Comparison of ENCODE assay signal across 18 mouse cellular contexts in the genomic region with DNA sequence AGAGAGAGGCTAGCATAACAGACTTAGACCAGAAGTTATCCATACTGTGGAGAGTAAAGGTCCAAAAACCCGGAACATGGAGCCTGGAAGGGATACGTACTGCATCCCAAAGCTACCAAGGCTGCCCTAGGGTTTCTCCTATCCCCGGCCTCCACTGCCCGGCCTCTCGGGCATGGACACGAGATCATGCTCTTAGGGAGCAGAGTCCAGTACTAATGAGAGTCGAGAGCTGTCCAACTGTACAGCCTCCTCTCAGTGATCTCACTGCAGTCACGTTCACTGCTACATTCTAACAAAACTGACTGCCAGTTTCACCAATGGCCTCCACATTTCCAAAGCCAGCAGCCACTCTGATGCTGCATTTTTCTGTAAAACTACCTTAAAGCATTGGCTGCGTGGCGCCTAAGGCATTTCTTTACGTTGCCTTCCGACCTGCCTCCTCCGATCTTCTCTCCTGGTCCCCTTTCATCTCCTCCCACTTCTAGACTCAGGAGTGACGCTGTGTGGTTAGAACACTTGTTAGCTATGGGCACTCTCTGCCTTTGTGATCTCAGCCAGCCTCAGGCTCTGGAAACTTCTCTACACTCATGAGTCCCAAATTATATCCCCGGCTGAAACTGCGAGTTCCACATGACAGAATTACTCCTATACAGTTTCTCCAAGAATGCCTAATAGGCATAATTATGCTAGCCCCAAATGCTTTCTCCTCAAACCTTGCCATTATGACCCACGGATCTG. TPM values are rescaled to one million over a fixed set of nuclear protein-coding genes. Genes with fewer than 3 reads are reported as not detected.
A peak's percentile ranks its signal among the peaks of the same experiment; 100 is the strongest.
DNase-seq lines count a peak whose midpoint lies in the region; ATAC-seq and TF ChIP-seq lines count a peak whose summit lies in the region.
"Had no signal": no experiment of that assay in that cellular context is flagged by ENCODE, and none has a peak within 500 bp of the region (broad histone marks: within the 10 kb centered on the region; RNA-seq: fewer than 3 reads in every experiment).

No protein-coding gene starts in this region.

- no peak overlapping the region for H3K4me2 ChIP-seq in liver, embryonic 15.5 days
- H3K4me2 ChIP-seq in limb, embryonic 13.5 days (replicated peaks): no peak overlapping the region
- H3K4me2 ChIP-seq in midbrain, postnatal 0 days (ENCODE audit: low read depth, low read length, poor library complexity, severe bottlenecking): no peak overlapping the region
- H3K4me2 ChIP-seq: liver, embryonic 13.5 days had no signal

- TF ChIP-seq CTCF in embryonic fibroblast, embryonic 13.5 days (IDR thresholded peaks at IDR 0.05; ENCODE audit: borderline replicate concordance, insufficient read depth, low read length): no peak
- no peak for TF ChIP-seq CTCF in midbrain, postnatal 0 days (IDR thresholded peaks at IDR 0.05)

- H3K27ac ChIP-seq in liver, embryonic 15.5 days (replicated peaks): no peak overlapping the region
- H3K27ac ChIP-seq in embryonic fibroblast, embryonic 13.5 days (ENCODE audit: insufficient read depth, low read length): peak overlapping the region; percentile 36; the same call in 1 of the 2 replicates
- peak overlapping the region; percentile 61; the same call in 1 of the 2 replicates for H3K27ac ChIP-seq in limb, embryonic 13.5 days
- H3K27ac ChIP-seq in midbrain, postnatal 0 days (ENCODE audit: low read depth, low read length): no peak overlapping the region
- H3K27ac ChIP-seq: heart, adult 2 months; liver, embryonic 13.5 days; midbrain, embryonic 10.5 days had no signal

- H3K27me3 ChIP-seq in liver, embryonic 15.5 days: no peaks in the 10 kb centered on the region
- no peaks in the 10 kb centered on the region for H3K27me3 ChIP-seq in limb, embryonic 13.5 days
- H3K27me3 ChIP-seq in midbrain, postnatal 0 days (ENCODE audit: insufficient read depth, low read length): no peaks in the 10 kb centered on the region
- H3K27me3 ChIP-seq: liver, embryonic 13.5 days; Patski had no signal

- peak; percentile 51 for ATAC-seq in liver, embryonic 15.5 days (ENCODE audit: insufficient read depth)
- ATAC-seq in limb, embryonic 13.5 days (ENCODE audit: low FRiP score, low read depth): no peak
- no peak for ATAC-seq in midbrain, postnatal 0 days (ENCODE audit: low FRiP score)
- ATAC-seq: activated CD4-positive, CD25-positive, alpha-beta regulatory T cell, adult 4 months; forebrain, embryonic 16.5 days; inflammation-experienced regulatory T-cells, adult 6 months; Patski had no signal

- no peaks in the 10 kb centered on the region for H3K9me3 ChIP-seq in liver, embryonic 15.5 days (replicated peaks)
- H3K9me3 ChIP-seq in limb, embryonic 13.5 days: peaks cover 2% of the 10 kb centered on the region; the same call in 1 of the 2 replicates
- H3K9me3 ChIP-seq in midbrain, postnatal 0 days (ENCODE audit: low read length): no peaks in the 10 kb centered on the region
- H3K9me3 ChIP-seq: liver, embryonic 13.5 days; midbrain, embryonic 10.5 days had no signal

- no peak for DNase-seq in liver
- peak; percentile 83 for DNase-seq in kidney, adult 9 months
- no peak for DNase-seq in urinary bladder, postnatal 36 days (ENCODE audit: low spot score in 2 of 2)
- DNase-seq in midbrain, postnatal 0 days (ENCODE audit: low spot score): no peak
- no peak for DNase-seq in embryo, embryonic 10 days (ENCODE audit: low spot score)
- DNase-seq: adrenal gland, postnatal 25 days; cerebellum, adult 8-10 months; heart, adult 2 months; liver, embryonic 13.5 days; thymus, postnatal 25 days had no signal

- WGBS in liver, embryonic 15.5 days (ENCODE audit: insufficient replicate concordance): 65% methylated on average over 17 of the region's 17 CpGs
- 67% methylated on average over 17 of the region's 17 CpGs for WGBS in limb, embryonic 13.5 days
- 89% methylated on average over 17 of the region's 17 CpGs for WGBS in midbrain, postnatal 0 days

- no peaks in the 10 kb centered on the region for H3K4me1 ChIP-seq in liver, embryonic 15.5 days (replicated peaks)
- H3K4me1 ChIP-seq in embryonic fibroblast, embryonic 13.5 days (ENCODE audit: control insufficient read depth, insufficient read depth, low read length): peaks cover 21% of the 10 kb centered on the region
- H3K4me1 ChIP-seq in limb, embryonic 13.5 days: peaks cover 43% of the 10 kb centered on the region
- H3K4me1 ChIP-seq in midbrain, postnatal 0 days (ENCODE audit: insufficient read depth, low read length): peaks cover 2% of the 10 kb centered on the region; the same call in 1 of the 2 replicates
- H3K4me1 ChIP-seq: liver, embryonic 13.5 days; midbrain, embryonic 10.5 days had no signal

- no peak overlapping the region for H3K9ac ChIP-seq in liver, embryonic 15.5 days
- no peak overlapping the region for H3K9ac ChIP-seq in limb, embryonic 13.5 days
- no peak overlapping the region for H3K9ac ChIP-seq in midbrain, postnatal 0 days (replicated peaks; ENCODE audit: low read length, poor library complexity, severe bottlenecking)
- H3K9ac ChIP-seq: liver, embryonic 13.5 days had no signal

- no peaks in the 10 kb centered on the region for H3K36me3 ChIP-seq in liver, embryonic 15.5 days (replicated peaks)
- H3K36me3 ChIP-seq in limb, embryonic 13.5 days: peaks cover under 1% of the 10 kb centered on the region; the same call in 1 of the 2 replicates
- H3K36me3 ChIP-seq in midbrain, postnatal 0 days (ENCODE audit: insufficient read depth, low read length): no peaks in the 10 kb centered on the region
- H3K36me3 ChIP-seq: liver, embryonic 13.5 days; midbrain, embryonic 10.5 days had no signal

- H3K4me3 ChIP-seq in liver, embryonic 15.5 days (replicated peaks): no peak overlapping the region
- no peak overlapping the region for H3K4me3 ChIP-seq in embryonic fibroblast, embryonic 13.5 days (ENCODE audit: insufficient read depth, low read length)
- H3K4me3 ChIP-seq in limb, embryonic 13.5 days: no peak overlapping the region
- no peak overlapping the region for H3K4me3 ChIP-seq in midbrain, postnatal 0 days (ENCODE audit: low read depth, low read length)
- H3K4me3 ChIP-seq: heart, adult 2 months; liver, embryonic 13.5 days; midbrain, embryonic 10.5 days had no signal

- no peak for TF ChIP-seq POLR2A in embryonic fibroblast, embryonic 13.5 days (IDR thresholded peaks at IDR 0.05; ENCODE audit: low read depth, low read length)

RNA-seq across cellular contexts. Expression of a gene that starts 36.1 kb away (rescaled TPM):
- polyA plus RNA-seq in liver, embryonic 15.5 days (2015; fragmentation: Nextera tagmentation; extraction: Ambion mirVana): 4.8 and 6.0 TPM in 2 replicates
- polyA plus RNA-seq in embryonic fibroblast, embryonic 13.5 days (2011; ENCODE audit: insufficient read length, low read depth, missing spikeins): 71.9 and 88.0 TPM in 2 replicates
- 60.2 and 63.9 TPM in 2 replicates for polyA plus RNA-seq in limb, embryonic 13.5 days (2015; fragmentation: Nextera tagmentation; extraction: Ambion mirVana)
- total RNA-seq in midbrain, postnatal 0 days (2014; rRNA removed): 60.6 and 73.7 TPM in 2 replicates
- 66.6 and 76.0 TPM in 2 replicates for polyA plus RNA-seq in midbrain, postnatal 0 days (2015; fragmentation: Nextera tagmentation; extraction: Ambion mirVana)

Comparison
In these comparisons a context has a peak if more than half of its experiments do, and no peak if none do; other contexts are left out.
1. H3K27ac ChIP-seq: peak in embryonic fibroblast, embryonic 13.5 days (single experiment) and limb, embryonic 13.5 days (single experiment); none in liver, embryonic 15.5 days (single experiment) and midbrain, postnatal 0 days (single experiment).